Comparison of ENCODE assay signal across 11 mouse cellular contexts in the genomic region with DNA sequence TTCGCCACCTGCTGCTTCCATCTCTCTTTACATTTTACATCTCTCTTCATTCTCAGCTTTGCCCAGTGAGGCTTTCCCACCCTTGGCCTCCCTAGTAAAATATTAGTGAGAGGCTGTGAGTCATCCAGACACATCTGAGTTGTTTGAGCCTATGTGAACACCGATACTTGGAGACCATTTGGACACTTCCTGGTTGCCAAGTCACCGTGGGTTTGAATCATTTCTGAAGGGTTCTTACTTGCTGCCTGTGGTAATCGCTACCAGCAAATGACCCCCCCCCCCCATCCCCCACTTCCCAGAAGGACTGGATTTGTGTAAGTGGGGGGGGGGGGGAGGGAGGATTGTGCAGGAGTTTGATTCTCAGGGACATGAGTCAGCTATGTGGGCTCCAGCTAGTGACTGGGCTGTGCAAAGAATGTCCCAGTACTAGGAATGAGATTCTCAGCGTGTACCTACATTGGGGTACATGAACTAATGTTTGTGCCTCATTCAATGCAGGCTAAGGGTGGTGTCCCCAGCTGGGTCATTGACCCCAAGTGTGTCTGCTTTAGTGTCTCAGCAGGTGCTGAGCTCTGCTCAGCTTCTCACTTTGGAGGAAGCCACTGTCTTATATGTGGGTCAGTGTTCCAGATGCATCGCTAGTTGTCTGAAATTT.
DNase-seq lines count a peak whose midpoint lies in the region; ATAC-seq and TF ChIP-seq lines count a peak whose summit lies in the region.
"Had no signal": no experiment of that assay in that cellular context is flagged by ENCODE, and none has a peak within 500 bp of the region (broad histone marks: within the 10 kb centered on the region; RNA-seq: fewer than 3 reads in every experiment).

No protein-coding gene starts in this region.

- no peak overlapping the region for H3K4me3 ChIP-seq in forebrain, embryonic 14.5 days (ENCODE audit: low read depth, low read length)
- H3K4me3 ChIP-seq in midbrain, embryonic 15.5 days: no peak overlapping the region
- no peak overlapping the region for H3K4me3 ChIP-seq in left cerebral cortex, adult 2 months
- H3K4me3 ChIP-seq: embryonic facial prominence, embryonic 10.5 days had no signal

- peak overlapping the region; percentile 67 for H3K27ac ChIP-seq in forebrain, embryonic 14.5 days (ENCODE audit: low read depth, low read length)
- peak overlapping the region; percentile 77 for H3K27ac ChIP-seq in midbrain, embryonic 15.5 days
- H3K27ac ChIP-seq in left cerebral cortex, adult 2 months: no peak overlapping the region; the same call in 1 of the 2 replicates
- H3K27ac ChIP-seq: embryonic facial prominence, embryonic 10.5 days had no signal

- peak; percentile 30 for ATAC-seq in forebrain, embryonic 14.5 days
- peak; percentile 61 for ATAC-seq in midbrain, embryonic 15.5 days (replicated peaks)

- no peak for TF ChIP-seq CTCF in left cerebral cortex, adult 2 months (IDR thresholded peaks at IDR 0.05)

- H3K9me3 ChIP-seq in forebrain, embryonic 14.5 days (replicated peaks; ENCODE audit: control insufficient read depth, low read length): no peaks in the 10 kb centered on the region
- H3K9me3 ChIP-seq in midbrain, embryonic 15.5 days: no peaks in the 10 kb centered on the region
- H3K9me3 ChIP-seq: embryonic facial prominence, embryonic 10.5 days had no signal

- H3K9ac ChIP-seq in forebrain, embryonic 14.5 days (ENCODE audit: low read length): no peak overlapping the region
- H3K9ac ChIP-seq in midbrain, embryonic 15.5 days: no peak overlapping the region

- intact Hi-C loops in left cerebral cortex, postnatal 25 days (cut with DNase I): loop anchor here (2.0 kb wide), 2 partner anchors 49 to 165 kb away; a partner anchor contains a TSS
- intact Hi-C loops in heart, postnatal 14 days (cut with DNase I): no loop called here
- intact Hi-C loops in left cerebral cortex, adult 2 months (cut with DNase I): loop anchor here (2.0 to 10.0 kb wide), 2 partner anchors 47 to 389 kb away; a partner anchor contains a TSS

- H3K4me1 ChIP-seq in forebrain, embryonic 14.5 days (ENCODE audit: control insufficient read depth, insufficient read depth, low read length): peaks cover 22% of the 10 kb centered on the region
- peaks cover 34% of the 10 kb centered on the region for H3K4me1 ChIP-seq in midbrain, embryonic 15.5 days
- H3K4me1 ChIP-seq: embryonic facial prominence, embryonic 10.5 days had no signal

- no peaks in the 10 kb centered on the region for H3K36me3 ChIP-seq in forebrain, embryonic 14.5 days (ENCODE audit: control insufficient read depth, insufficient read depth, low read length)
- H3K36me3 ChIP-seq in midbrain, embryonic 15.5 days (replicated peaks): 0 out of 2 replicates have a peak, but pooled peaks cover 2% of the 10 kb centered on the region

- DNase-seq in left cerebral cortex, postnatal 25 days (ENCODE audit: low spot score in 2 of 2): peak; percentile 15 to 53
- DNase-seq in left cerebral cortex, adult 11 months (ENCODE audit: low spot score): no peak
- DNase-seq in NIH3T3 (ENCODE audit: low read depth): peak; percentile 86
- peak; percentile 14 for DNase-seq in forebrain, embryonic 14.5 days (ENCODE audit: low spot score)
- no peak for DNase-seq in heart, postnatal 14 days
- no peak for DNase-seq in left cerebral cortex, adult 2 months (ENCODE audit: extremely low spot score in 1 of 2, low spot score in 2 of 2)
- DNase-seq: kidney, adult 18-20 months; lung, postnatal 4 days; thymus, postnatal 14 days had no signal

- 75% methylated on average over 6 of the region's 6 CpGs for WGBS in forebrain, embryonic 14.5 days
- 76% methylated on average over 6 of the region's 6 CpGs for WGBS in midbrain, embryonic 15.5 days

- no peaks in the 10 kb centered on the region for H3K27me3 ChIP-seq in forebrain, embryonic 14.5 days (replicated peaks; ENCODE audit: control insufficient read depth, insufficient read depth, low read length)
- no peaks in the 10 kb centered on the region for H3K27me3 ChIP-seq in midbrain, embryonic 15.5 days (replicated peaks)

- H3K4me2 ChIP-seq in forebrain, embryonic 14.5 days (ENCODE audit: low read length): peak overlapping the region; percentile 33; the same call in 1 of the 2 replicates
- peak overlapping the region; percentile 17; the same call in 1 of the 2 replicates for H3K4me2 ChIP-seq in midbrain, embryonic 15.5 days

Comparison
In these comparisons a context has a peak if more than half of its experiments do, and no peak if none do; other contexts are left out.
1. DNase-seq: peak in left cerebral cortex, postnatal 25 days (2 of 2), NIH3T3 (single experiment) and forebrain, embryonic 14.5 days (single experiment); none in left cerebral cortex, adult 11 months (single experiment), heart, postnatal 14 days (0 of 2) and left cerebral cortex, adult 2 months (0 of 2).